Mouse (Mus musculus) c-Kit-positive CD71-positive TER-119-positive erythroid progenitor cells, embryonic 14.5 days (primary cell): ENCODE measurements around the gene Ttll10.

Source experiments
- DNase-seq: peaks from one replicate; pipeline ENCODE4 v3.0.0-alpha.2; 2013; ENCODE audit warnings: low spot score

The Ttll10 gene

DNA sequence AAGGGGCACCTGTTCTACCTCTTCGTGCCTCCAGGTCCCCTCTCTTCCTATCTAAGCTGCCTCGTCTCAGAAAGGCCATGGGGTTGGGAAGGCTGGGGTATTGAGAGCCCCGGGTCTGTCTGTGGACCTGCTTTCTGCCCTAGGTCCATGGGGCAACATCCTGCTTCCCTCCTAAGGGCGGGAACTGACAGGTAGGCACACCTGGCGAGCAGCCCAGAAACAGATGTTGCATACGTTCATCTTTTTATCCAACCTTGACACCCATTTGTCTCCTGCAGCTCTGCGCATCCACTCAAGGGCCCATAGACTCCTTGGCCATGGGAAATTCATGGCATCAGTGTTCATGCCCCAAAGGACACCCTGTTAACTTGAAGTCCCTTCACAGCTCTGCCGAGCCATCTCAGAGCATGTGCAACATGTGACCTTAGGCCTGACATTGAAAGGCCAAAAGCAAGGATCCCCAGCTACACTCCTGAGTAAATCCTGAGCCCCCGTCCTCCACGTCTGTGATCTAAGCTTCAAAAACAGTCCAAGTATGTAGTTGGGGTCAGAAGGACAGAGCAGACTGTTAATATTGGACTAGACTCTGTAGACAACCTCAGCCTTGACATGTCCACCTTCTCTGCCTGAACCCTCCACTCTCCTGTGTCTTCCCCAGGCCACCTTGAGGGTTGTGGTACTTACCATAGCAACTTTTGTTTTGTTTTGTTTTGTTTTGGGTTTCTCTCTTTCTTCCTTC, 6.1 kb upstream of the Ttll10 start:
- no peak for DNase-seq

DNA sequence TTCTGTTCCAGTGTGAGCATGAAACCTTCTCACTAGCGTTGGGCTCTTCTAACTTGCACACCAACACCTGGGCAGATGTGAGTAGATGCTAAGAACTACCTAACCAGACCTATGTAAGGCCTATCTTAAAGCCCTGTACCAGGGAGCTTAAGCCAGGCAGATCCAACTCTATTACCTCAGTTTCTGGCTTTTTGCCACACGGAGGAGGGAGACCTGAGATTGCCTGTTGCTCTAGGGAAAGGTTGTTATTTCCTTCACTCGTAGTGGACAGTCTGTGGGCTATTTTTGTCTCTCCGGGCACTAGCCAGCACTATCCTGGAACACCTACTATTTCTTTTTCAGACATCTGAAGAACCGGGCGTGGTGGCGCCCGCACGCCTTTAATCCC, 5.3 kb upstream of the Ttll10 start:
- no peak for DNase-seq

DNA sequence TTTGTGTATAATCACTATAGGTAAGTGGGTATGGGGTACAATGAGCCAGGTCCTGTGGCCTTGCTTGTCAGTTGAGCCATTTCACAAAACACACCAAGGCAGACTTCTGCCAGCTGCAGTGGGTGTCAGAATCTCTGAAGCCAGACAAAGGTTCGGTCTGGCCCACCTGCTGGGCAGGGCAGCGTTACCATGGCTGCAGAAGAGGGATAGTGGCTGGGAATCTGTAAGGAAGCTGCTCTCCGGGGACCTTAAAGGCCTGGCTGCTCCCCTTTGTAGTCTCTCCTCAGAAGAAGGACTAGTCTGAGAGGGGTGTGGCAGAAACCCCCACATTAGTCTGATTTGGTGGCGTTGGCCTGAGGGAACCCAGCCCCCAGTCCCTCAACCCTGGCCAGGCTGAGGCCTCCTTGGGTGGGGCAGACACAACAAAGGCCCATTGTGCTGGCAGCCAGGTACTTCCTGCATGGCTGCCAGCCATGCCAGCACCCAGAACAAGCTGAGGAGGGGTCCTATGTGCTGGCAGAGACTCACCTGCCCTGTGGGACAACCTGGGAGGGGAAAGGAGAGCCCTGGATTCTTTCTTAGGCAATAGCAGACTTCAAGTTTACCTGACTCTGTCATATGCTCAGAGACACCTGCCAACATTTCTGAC, 4.8 kb upstream of the Ttll10 start:
- no peak for DNase-seq

DNA sequence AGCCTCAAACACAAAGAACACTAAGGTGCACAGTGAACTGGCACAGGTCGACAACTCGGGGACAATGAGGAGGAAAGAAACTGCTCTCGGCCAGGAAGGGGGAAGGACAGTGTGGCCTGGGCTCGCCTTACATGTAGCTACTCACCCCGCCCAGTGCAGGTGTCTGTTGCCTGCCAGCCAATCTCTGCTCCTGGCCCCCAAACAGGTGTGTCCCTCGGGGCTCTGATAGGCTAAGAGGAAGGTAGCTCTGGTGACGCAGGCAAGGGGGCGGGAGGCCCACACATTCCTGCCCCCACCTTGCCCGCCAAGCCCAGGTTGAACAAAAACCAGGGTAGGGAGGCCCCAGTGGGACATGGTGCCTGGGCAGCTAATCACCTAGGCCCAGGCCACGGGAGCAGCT, 499 bp upstream of the Ttll10 start:
- no peak for DNase-seq

DNA sequence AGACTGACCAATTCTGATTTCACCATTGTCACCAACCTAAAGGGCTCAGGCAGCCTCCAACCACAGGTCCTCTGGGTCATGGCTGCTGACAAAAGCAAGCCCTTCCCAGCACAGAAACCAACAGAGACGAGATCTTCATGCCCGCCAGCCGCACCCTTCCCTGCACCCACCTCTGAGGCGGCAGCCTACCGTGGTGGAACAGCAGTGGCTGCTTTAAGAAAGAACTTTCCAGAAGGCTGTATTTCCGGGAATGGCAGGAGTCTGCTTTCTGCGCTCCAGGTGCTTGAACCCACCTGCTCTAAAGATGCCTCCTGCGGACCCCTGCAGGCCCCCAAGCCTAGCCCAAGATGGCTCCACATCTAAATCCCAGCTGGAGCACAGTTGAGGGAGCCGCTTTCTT, 388 bp downstream of the Ttll10 start:
- DNase-seq = no peak

DNA sequence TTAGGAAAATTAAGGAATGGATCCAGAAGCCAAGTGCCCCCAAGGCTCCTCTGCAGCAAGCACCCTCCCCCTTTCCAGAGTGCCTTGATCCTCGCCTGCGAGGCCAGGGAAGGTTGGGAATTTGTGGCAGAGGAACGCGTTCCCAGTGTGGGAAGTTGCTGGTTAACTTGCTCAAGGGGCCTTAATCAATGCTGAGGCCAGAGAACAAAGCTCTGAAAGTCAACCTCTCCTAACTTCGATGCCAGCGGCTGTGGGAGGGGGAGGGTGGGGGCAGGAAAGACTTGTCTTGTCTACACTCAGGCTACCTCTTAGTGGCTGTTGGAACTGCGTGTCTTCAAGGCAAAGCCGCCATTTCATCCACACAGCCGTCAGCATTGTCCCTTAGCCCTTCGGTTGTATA, 1.5 kb downstream of the Ttll10 start:
- no peak for DNase-seq

DNA sequence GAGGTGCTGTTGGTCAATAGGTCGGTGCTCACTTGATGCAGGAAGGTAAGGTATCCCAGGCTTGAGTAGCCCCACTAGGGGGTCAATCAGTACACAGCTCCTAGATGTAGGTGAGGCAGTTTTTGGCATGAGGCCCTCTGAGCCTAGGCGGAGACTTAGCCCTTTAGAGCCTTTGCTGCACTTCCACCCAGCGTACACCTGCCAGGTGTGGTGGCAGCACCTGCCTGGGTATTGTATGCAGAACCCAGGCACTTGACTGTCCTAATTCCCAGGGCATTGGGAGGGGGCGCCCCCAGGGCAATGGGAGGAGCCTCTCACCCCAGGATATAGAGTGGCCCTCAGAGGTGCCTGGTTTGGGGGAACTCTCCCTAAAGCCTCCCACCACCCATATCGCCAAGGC, 4.0 kb downstream of the Ttll10 start:
- no peak for DNase-seq

DNA sequence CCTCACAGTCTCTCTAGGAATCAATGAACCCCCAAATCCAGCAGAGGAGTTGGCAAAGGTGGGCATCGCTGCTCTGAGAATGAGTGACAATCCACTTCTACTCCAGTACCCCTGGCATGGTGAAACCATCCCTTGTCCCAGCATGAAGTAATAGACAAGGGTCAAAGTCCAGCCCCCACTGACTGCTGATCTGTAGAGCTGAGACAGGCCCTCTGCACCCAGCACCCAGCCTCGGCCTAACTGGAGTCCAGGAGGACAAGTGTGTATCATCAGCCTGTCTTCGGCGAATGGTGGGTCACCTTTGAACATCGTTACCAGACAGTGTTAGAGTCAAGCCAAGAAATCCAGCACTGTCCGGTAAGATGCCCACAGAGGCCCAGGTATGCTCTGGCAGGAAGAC, 4.6 kb downstream of the Ttll10 start:
- DNase-seq = no peak

DNA sequence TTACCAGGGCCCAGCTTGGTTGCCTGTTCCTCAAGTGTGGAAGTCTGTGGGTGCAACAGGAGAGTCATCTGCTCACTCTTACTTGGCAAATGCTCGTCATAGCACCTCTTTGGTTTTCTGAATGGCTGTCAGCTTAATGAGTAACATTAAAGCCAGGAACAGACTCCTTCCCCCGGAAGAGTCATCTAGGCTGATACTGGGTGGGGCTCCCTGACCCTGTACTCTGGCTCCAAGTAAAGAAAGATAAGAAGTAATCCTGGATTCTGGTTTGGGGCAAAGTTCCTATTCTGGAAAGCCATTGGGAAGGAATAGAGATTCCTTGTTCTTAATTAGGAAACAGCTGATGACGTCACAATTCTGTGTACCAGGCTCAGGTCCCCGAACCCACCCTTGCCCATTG, 5.1 kb downstream of the Ttll10 start:
- no peak for DNase-seq

DNA sequence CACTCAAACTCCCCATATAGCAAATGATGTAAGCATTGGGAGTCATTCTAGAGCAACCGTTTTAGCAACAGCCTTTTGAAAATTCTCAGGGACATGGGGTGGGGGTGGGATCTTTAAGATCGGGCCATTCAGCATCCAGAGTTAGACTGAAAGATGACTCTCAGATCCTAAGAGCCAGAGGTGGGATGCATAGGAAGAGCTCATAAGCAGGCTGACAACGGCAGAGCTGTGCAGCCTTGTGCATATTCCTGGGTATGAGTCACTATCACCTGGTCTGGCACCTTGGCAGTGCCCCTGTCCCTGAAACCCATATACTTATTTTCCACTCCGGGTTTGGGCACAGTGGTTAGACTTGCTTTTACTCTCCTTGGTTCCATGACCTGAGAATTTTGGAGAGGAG, 6.1 kb downstream of the Ttll10 start:
- DNase-seq = no peak

DNA sequence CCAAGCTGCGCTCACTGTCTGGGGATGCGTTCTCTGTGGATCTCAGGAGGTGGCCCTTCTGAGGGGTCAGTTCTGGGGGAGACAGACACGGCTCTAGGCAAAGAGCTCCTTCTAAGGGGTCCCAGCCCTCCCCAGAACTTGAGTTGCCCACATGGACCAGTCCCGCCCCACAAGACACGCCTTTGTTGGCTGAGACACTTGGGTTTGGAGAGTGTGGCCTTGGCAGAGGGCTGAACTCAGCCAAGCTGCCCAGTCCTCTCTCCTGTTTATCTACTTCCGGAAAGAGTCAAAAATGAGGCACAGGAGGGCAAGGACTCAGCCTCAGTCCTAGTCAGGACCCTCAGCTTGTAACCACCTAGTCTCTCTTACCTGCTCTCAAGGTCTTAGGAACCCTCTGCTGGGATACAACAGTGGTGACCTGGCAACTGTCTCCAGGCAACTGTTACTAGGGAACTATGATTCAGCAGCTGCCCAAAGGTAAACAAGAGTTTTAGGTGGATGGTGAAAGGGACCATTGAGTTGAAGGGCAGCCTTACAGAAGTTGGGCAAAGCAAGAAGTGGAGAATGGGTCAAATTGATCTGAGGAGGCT, 8.7 kb downstream of the Ttll10 start:
- no peak for DNase-seq

DNA sequence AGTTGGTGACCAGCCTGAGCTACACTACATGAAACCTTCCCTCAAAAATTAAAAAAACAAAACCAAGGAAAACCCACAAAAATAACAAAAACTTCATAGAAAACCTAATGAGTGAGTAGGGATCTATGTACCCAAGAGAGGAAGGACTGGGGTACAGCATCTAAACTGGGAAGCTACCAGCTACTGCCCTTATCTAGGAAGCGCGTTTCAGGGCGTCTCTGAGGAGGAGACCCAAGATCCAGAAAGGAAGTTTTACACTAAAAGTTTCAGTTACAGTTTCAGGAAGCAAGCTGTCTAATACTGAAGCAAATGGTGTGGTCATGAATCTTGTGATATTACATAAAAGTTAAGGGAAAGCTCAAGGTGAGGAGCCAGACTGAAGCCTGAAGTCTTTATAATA, 9.4 kb downstream of the Ttll10 start:
- no peak for DNase-seq

DNA sequence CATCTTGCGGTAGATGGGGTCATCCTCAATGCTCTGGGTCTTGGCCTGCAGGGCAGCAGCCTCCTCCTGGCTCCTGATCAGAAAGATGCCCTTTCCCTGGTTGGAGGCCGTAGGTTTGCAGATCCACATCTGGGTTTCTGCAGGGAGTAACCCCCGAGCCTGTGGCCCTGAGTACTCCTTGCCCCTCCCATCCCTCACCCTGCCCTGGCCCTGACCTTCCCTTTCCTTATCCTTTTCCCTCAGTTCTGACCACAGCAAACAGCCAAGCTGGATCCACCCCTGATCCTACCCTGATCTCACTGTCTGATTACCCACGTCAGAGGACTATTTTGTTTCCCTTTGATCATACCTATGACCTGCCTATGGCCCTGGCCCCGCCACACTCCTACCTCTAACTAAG, 14.5 kb downstream of the Ttll10 start:
- DNase-seq = no peak

DNA sequence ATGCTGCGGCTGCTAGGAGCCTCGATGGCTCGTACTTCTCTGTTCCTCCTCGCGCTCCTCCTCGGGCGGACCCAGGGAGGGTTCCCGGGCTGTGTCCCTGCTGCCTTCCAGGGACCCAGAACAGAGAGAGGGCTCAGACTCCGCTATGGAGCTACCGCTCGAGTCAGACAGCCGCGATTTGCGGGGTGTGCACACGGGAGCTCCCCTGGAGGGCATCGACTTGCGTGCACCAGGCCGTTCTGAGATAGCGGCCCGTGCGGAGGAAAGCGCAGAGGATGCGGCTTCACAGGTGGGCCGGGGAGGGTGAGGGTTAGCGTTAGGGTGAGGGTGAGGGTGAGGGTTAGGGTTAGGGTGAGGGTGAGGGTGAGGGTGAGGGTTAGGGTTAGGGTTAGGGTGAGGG, 24.3 kb downstream of the Ttll10 start:
- DNase-seq = no peak

DNA sequence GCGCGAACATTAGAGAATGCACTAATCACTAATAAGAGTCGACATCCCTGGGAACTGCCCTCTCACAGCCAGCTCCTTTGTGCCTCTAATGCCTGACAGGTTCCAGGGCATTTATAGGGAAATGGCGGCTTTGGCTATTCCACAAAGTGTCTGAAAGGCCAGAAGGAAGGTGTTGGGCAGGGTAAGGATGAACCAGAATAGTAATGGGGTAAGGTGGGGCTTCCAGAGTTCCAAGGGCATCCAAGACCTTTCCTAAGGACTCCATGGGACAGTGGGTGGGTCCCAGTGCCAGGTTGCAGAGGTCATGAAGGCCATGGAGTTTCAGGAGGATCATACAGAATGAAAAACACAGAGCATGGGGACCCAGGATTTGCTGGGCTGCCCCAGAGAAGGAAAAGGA, 24.9 kb downstream of the Ttll10 start:
- no peak for DNase-seq

DNA sequence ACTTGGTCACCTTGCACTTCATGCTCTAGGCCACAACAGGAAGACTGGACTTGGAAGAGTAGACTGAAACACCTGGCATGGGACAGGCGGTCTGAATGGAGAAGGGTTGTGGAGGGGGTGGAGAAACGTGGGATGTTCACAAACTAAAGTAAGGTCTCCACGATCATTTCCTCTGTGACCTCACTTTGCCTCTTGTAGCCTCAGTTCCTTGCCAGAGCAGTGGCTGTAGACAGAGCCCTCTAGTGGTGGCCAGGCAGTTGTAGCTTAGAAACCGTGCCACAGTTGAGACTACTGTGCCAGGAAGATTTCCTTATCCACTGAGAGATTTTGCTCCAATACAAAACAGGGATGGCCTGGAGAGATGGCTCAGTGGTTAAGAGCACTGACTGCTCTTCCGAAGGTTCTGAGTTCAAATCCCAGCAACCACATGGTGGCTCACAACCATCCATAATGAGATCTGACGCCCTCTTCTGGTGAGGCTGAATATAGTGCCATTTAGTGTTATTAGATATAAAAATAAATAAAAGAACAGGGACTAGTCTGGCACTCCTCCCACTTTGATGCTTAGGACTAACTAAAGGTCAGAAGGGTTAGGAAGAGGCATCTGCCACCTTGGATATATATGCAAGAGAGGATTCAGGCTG, 25.6 kb downstream of the Ttll10 start:
- peak; percentile 29 for DNase-seq

DNA sequence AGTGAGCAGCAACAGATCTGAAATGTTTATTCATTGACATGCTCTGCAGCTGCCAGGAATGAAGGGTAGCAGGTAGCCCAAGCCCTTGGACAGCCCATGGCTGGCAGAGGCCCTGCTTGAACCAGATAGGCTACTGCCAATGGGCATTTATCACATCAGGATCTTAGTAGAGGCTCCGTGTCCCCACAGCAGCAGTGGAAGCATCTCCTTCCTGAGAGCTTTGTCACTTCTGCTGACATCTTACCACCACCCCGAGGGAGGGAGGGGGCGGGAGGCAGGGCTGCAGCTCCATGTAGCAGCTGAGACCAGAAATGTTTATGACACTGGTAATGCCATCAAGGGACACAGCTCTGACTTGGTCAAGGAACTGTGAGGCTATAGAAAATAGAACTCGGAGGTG, 26.4 kb downstream of the Ttll10 start:
- DNase-seq = no peak

DNA sequence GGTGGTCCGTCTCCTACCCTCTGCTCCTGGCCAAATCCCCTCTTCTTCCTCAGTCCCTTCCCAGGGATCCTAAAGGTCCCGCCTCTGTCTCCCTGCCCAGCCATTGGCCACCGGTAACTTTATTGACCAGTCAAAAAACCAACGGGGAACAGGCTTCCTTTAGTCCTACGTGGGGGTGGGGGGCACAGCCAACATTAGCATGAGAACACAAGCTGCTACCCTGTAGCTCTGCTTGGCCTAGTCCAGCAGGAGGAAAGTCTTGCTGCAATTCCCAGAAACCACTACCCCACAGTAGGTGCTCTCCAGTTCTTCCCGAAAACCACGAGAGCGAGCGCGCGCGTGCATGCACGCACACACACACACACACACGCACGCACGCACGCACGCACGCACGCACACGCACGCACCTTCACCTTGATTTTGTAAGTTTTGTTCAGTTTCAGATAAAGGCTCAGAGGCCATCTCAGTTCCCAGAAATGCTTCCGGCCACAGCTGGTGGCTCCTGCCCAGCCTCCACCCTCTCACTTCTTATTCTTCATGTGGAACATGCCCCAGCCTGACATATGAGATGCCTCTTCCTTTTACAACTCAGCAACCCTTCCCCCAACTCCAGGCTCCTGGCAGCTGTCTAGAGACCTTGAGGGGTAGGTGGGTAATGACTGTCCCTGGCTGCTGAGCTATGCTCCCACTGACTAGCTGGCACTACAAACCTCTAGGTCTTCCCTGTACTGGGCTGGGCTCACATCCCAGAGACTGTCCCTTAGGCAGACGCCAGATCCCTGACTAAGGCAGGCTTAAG, 27.4 kb downstream of the Ttll10 start:
- no peak for DNase-seq

DNA sequence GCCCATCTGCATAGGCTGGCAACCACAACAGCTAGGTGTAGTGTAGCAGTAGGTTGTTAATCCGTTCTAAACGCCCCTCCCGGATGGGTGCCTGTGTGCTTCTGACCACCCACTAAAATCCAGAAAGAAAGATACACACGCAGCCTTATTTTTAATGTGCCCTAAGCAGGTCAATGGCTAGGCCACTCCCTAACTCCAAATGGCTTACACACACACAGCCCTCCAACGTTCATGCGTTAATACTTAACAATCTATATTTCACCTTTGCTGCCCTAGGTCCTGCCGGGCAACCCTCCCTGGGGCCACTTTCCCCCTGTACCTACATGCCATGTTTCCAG, 28.0 kb downstream of the Ttll10 start:
- DNase-seq = no peak

DNA sequence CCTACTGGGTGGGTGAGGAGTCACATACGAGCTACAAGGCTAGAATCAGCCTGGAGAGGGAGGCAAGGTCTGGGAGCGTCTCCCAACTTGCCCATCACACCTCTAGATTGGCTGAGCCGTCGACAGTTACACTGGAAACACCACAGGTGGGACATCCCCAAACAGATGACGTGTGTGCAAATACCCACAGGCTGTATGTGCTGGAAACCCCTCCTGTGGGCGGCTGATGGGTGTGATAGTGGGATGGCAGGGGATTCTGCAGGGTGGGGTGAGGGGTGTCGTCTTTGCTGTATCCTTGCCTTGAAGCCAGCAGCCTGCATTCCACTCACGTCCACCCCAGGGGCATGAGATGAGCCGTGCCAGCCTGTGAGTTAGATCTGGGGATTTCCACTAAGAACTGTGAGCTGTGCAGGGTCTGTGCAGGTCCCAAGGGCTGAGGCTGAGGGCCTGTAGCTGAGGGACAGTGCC, 28.5 kb downstream of the Ttll10 start:
- DNase-seq = no peak

DNA sequence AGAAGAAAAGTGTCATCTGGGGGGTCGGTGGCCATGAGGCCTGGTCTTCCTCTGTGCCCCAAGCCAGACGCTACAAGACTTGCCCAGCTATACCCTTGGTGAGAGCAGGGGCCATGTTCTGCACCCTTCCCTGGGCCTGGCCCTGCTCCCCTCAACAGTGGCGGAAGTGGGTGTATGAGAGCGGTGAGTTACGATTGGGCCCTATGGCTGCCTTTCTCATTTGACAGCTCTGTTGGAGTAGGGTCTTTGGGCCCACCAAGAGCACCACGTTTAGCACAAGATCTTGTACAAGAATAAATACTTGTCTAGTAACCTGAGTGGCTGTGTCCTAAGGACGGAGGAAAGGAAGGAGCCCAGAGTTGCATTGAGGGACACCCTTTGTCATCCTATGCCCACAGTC, 30.6 kb downstream of the Ttll10 start:
- DNase-seq = no peak

DNA sequence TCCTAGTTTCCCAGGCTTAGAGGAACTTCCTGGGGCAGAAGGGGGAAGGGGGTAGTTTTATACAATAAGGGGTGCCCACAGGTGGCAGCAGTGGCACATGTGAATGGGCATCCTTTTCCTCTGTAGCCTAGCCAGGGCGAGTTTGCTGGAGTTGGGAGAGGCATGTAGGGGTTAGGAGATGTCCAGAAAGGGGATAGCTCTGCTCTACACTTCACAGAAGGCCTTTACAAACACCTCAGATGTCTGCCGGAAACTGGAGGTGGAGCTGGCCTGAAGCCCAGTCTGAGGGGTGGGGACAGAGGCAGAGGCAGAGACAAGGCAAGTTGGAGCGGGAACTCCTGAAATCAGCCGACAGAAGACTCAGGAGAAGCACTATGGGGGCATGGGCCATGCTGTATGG, 33.2 kb downstream of the Ttll10 start, which contains the start of gene Tnfrsf18:
Tnfrsf18 (plus strand) TSS at position 152 of the 400 bp plus-strand sequence.
- DNase-seq = no peak
